In genomic region chr4:151604481-151604880, GRCm38 (mm10) we compare ENCODE assay signal across 8 mouse cellular contexts.
DNase-seq lines count a peak whose midpoint lies in the region; ATAC-seq lines count a peak whose summit lies in the region.

No protein-coding gene starts in this region.

- no peak overlapping the region for H3K4me3 ChIP-seq in forebrain, embryonic 14.5 days (ENCODE audit: low read depth, low read length)
- no peak overlapping the region for H3K4me3 ChIP-seq in lung, embryonic 15.5 days

- 6% methylated on average over 16 of the region's 16 CpGs for WGBS in forebrain, embryonic 14.5 days
- 5% methylated on average over 16 of the region's 16 CpGs for WGBS in lung, embryonic 15.5 days

- H3K4me2 ChIP-seq in forebrain, embryonic 14.5 days (ENCODE audit: low read length): no peak overlapping the region
- no peak overlapping the region for H3K4me2 ChIP-seq in lung, embryonic 15.5 days

- no peak overlapping the region; the same call in 1 of the 2 replicates for H3K9ac ChIP-seq in forebrain, embryonic 14.5 days (ENCODE audit: low read length)
- H3K9ac ChIP-seq in lung, embryonic 15.5 days: no peak overlapping the region

- peaks cover 4% of the 10 kb centered on the region; the same call in 1 of the 2 replicates for H3K4me1 ChIP-seq in forebrain, embryonic 14.5 days (ENCODE audit: control insufficient read depth, insufficient read depth, low read length)
- no peaks in the 10 kb centered on the region for H3K4me1 ChIP-seq in lung, embryonic 15.5 days

- no peaks in the 10 kb centered on the region for H3K27me3 ChIP-seq in forebrain, embryonic 14.5 days (replicated peaks; ENCODE audit: control insufficient read depth, insufficient read depth, low read length)
- H3K27me3 ChIP-seq in lung, embryonic 15.5 days: no peaks in the 10 kb centered on the region

- peak; percentile 52 to 78 for DNase-seq in spleen, postnatal 4 days (ENCODE audit: low spot score in 2 of 2)
- no peak for DNase-seq in spleen, adult 12 weeks (ENCODE audit: low spot score)
- peak; percentile 70 for DNase-seq in forebrain, embryonic 14.5 days (ENCODE audit: low spot score)
- peak; percentile 87 to 92 for DNase-seq in heart, postnatal 14 days
- peak; percentile 97 to 98 for DNase-seq in kidney, postnatal 4 days
- DNase-seq in right cerebral cortex, postnatal 10 days (ENCODE audit: low spot score in 2 of 2): peak; percentile 59 to 76
- no peak for DNase-seq in natural killer cell, adult 2 months (ENCODE audit: low spot score in 2 of 2)

- intact Hi-C loops in heart, postnatal 14 days (cut with DNase I): no loop called here

- no peak; the same call in 1 of the 2 replicates for ATAC-seq in forebrain, embryonic 14.5 days
- peak; percentile 94 for ATAC-seq in lung, embryonic 15.5 days (ENCODE audit: borderline replicate concordance, extremely low read depth, low FRiP score, low TSS enrichment)

- no peaks in the 10 kb centered on the region for H3K36me3 ChIP-seq in forebrain, embryonic 14.5 days (ENCODE audit: control insufficient read depth, insufficient read depth, low read length)
- H3K36me3 ChIP-seq in lung, embryonic 15.5 days: no peaks in the 10 kb centered on the region

- no peak overlapping the region for H3K27ac ChIP-seq in forebrain, embryonic 14.5 days (ENCODE audit: low read depth, low read length)
- no peak overlapping the region for H3K27ac ChIP-seq in lung, embryonic 15.5 days

- H3K9me3 ChIP-seq in forebrain, embryonic 14.5 days (replicated peaks; ENCODE audit: control insufficient read depth, low read length): no peaks in the 10 kb centered on the region
- no peaks in the 10 kb centered on the region for H3K9me3 ChIP-seq in lung, embryonic 15.5 days

Comparison
In these comparisons a context has a peak if more than half of its experiments do, and no peak if none do; other contexts are left out.
1. DNase-seq: peak in spleen, postnatal 4 days (2 of 2), forebrain, embryonic 14.5 days (single experiment), heart, postnatal 14 days (2 of 2), kidney, postnatal 4 days (2 of 2) and right cerebral cortex, postnatal 10 days (2 of 2); none in spleen, adult 12 weeks (single experiment) and natural killer cell, adult 2 months (0 of 2).